Mouse (Mus musculus): ENCODE results near the gene Slc24a4.

Gene Slc24a4

GRCm38 (mm10) chr12:102309099-102309799 is 180.7 kb downstream of the Slc24a4 start:
- DNase-seq (ENCODE audit: low spot score): no peak

- no peak for DNase-seq (ENCODE audit: low spot score)
Measured at GRCm38 (mm10) chr12:102309800-102310195, 181.3 kb downstream of the Slc24a4 start.

- DNase-seq (ENCODE audit: low spot score): no peak
Measured at GRCm38 (mm10) chr12:102310261-102310660, 181.7 kb downstream of the Slc24a4 start.

- no peak for DNase-seq (ENCODE audit: low spot score)
Measured at GRCm38 (mm10) chr12:102311454-102311853, 182.9 kb downstream of the Slc24a4 start.
